Mouse (Mus musculus): ENCODE data around the gene Spag5.

Gene Spag5

GRCm38 (mm10) chr11:78322860-78323259 lies 21.5 kb downstream of the Spag5 start, which contains the start of gene Aldoc:
Gene Aldoc (plus strand): TSS chr11:78322968.
- peak; percentile 57 for DNase-seq (ENCODE audit: low spot score)

DNA sequence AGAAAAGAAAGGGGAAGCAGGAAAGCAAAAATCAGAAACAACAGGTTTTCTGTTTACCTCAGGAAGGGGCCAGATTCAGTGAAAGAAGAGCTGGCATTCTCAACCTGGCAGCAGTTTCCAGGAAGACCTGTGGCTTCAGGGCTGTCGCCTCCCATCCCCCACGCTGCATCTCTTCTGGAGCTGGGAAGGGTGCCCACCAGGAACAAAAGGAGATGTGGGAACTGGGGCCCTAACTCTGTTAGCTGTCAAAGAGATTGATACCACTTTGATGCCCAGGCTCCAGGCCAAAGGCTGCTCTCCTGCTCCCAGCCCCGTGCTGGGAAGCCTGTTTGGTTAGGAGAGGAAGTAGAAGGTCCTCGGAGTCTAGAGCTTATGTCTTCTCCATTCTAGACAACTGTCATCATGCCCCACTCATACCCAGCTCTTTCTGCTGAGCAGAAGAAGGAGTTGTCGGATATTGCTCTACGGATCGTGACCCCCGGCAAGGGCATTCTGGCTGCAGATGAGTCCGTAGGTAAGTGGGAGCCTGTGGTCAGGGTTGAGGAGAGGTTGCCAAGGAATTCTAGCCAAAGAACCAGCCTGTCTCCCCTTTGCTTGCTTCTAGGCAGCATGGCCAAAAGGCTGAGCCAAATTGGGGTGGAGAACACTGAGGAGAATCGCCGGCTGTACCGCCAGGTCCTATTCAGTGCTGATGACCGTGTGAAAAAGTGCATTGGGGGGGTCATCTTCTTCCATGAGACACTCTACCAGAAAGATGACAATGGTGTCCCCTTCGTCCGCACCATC lies 22.9 kb downstream of the Spag5 start:
- no peak for DNase-seq (ENCODE audit: low spot score)

- DNase-seq (ENCODE audit: low spot score) = no peak
These were observed 23.6 kb downstream of the Spag5 start for GRCm38 (mm10) chr11:78324965-78325364.

DNA sequence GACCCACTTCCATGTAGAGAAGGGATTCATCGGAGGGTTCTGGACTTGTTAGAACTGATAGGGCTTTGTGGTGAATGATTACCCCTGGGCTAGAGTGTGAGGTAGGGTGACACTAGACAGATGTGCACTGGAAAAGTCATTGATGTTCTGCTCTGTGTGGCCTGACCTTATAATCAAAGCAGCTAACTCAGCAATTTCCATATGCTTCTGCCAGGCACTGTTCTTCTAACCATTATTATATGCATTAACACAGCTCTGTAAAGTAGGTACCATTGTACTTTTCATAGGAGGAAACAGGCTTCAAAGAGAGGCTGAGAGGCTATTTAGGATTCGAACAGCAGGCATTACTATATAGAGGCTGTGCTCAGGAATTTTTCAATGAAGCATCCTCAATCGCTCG lies 25.9 kb downstream of the Spag5 start:
- no peak for DNase-seq (ENCODE audit: low spot score)

GRCm38 (mm10) chr11:78327634-78328511 lies 26.5 kb downstream of the Spag5 start, which contains the start of gene Pigs:
Gene Pigs (plus strand): TSS chr11:78328415.
- peak; percentile 90 for DNase-seq (ENCODE audit: low spot score)

GRCm38 (mm10) chr11:78328512-78329056 lies 27.3 kb downstream of the Spag5 start:
- DNase-seq (ENCODE audit: low spot score) = no peak

GRCm38 (mm10) chr11:78332676-78333075 lies 31.3 kb downstream of the Spag5 start:
- DNase-seq (ENCODE audit: low spot score) = no peak

DNA sequence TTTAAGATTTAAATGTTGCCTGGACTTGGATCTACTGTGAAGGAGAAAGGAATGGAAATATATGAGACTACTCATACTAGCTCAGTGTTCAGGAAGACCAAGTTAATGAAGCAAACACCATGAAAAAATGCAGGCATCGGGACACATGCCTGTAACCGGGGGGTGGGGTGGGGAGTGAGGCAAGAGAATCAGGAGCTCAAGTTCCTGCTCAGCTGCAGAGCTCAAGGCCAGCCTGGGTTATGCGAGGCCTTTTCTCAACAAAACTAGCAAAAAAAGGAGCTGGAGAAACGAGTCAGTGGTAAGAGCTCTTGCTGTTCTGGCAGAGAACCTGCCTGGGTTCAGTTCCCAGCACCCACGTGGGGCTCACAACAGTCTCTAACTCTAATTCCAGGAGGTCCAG lies 32.7 kb downstream of the Spag5 start:
- no peak for DNase-seq (ENCODE audit: low spot score)

DNA sequence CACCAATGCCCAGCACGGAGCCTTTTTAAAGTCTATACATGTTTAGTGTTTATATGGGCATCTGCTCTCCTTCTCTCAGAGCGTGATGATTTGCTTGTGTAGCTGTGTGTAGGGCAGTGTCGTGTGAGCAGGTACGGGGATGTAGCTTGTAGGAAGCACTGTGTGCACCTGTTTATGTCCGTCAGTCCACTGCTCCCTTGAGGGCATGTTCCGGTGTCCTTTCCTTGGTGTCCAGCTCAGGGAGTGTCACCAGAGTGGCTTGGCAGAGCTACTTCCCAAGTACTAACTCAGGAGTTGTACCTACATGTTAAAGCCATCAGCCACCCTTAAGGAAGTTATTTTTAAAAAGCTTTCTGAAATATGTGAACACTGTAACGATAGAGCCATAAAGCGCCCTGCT lies 35.7 kb downstream of the Spag5 start:
- DNase-seq (ENCODE audit: low spot score) = no peak

DNA sequence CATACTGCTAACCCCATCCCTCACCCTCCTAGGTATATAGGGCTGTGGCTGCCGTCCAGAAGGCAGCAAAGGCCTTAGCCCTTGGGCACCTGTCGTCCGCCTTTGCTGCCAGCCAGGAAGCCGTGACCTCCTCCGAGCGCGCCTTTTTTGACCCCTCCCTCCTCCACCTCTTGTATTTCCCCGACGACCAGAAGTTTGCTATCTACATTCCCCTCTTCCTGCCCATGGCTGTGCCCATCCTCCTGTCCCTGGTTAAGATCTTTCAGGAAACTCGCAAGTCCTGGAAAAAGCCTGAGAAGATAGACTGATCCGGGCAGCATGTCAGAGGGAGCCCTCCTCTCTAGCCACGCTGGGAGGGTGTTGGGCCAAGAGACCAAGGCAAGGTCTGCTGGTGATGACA lies 40.4 kb downstream of the Spag5 start:
- DNase-seq (ENCODE audit: low spot score) = no peak

- DNase-seq (ENCODE audit: low spot score) = peak; percentile 67
These were observed 42.3 kb downstream of the Spag5 start, which contains the start of gene Unc119 for GRCm38 (mm10) chr11:78343381-78344327. Gene Unc119 (plus strand): TSS chr11:78343482.

GRCm38 (mm10) chr11:78344328-78344889 lies 43.1 kb downstream of the Spag5 start:
- no peak for DNase-seq (ENCODE audit: low spot score)

DNA sequence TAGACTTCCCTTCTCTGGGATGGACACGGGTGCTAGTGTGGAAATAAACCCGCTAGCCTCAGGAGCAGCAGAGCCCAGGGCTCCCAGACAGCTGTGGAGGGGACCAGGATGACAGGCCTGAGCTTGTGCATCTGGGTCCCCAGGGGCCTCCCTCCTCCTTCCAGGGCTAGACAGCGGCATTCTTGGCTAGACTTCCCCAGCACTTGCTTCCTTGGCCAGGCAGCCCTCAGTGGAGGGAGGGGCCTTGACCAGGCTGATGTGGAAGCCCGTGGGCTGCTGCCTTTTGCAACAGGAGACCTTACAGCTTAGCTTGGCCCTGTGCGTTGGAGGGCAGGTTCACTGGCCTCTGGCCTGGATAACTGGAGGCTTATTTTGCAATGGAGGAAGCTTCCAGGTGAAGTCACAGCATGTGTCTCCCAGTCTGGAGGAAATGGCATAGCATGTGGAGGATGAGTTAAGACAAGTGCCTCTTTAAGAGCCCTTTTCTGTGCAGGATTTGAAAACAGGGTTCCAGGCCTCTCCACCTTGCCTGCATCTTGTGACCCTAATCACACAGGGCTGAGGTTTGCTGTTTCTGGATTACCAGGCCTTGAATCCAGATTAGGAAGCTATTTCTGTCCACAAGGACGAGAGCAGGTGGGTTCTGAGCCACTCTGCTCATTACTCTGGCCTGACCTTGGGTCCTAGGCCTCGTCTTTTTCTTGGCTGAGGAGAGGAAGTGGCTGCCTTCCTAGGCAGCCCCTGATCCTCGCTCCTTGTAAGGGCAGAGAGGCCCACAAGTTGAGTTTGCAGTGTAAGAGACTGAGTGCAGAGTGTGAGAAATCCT lies 43.8 kb downstream of the Spag5 start:
- DNase-seq (ENCODE audit: low spot score) = no peak

DNA sequence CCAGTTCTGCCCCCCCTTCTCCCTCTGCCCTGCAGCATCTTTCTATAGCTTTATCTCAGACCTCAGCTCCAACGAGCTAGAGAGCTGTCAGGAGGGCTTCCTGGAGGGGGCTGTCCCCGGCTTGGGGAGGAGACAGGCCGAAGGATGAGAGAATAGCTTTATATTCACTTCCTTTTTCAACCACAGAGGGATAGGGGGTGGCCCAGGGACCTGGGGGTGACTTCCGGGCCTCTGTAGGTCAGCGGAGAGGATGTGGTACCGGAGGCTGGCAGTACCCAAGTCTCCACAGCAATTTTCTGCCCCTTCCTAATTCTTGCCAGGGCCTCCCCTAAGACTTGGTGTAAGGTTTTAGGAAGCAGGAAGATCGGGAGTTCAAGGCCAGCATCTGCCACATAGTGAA lies 44.5 kb downstream of the Spag5 start:
- no peak for DNase-seq (ENCODE audit: low spot score)

GRCm38 (mm10) chr11:78346326-78347069 lies 45.2 kb downstream of the Spag5 start:
- no peak for DNase-seq (ENCODE audit: low spot score)

- peak; percentile 60 for DNase-seq (ENCODE audit: low spot score)
These were observed 45.9 kb downstream of the Spag5 start for GRCm38 (mm10) chr11:78347070-78347754.

GRCm38 (mm10) chr11:78347908-78348307 lies 46.6 kb downstream of the Spag5 start:
- no peak for DNase-seq (ENCODE audit: low spot score)

DNA sequence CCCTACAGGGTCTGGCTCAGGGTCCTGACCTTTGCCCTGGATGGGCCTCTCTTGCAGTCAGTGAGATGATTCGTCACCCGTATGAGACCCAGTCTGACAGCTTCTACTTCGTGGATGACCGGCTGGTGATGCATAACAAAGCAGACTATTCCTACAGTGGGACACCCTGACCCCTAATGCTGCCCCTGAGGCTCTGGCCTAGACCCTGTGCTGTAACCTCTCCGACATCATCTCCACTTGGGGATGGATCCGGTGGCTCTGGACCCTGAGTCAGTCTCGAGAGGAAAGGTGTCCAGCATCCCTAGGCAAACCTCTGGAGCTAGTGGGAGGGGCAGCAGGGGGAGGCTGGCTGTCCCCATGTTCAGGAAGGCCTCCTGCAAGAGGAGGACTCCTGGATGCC lies 47.1 kb downstream of the Spag5 start:
- no peak for DNase-seq (ENCODE audit: low spot score)
